Mouse (Mus musculus) ES-Bruce4 (cell line): Measurements from ENCODE around the gene Sec11a. TPM values are rescaled to one million over a fixed set of nuclear protein-coding genes. Genes with fewer than 3 reads are reported as not detected.

Experiments used
- H3K27ac ChIP-seq: 2 replicates; pipeline ENCODE4 v1.5.1; 2012; ENCODE audit warnings: low read length, inconsistent platforms; ENCODE audit not compliant: insufficient read depth
- H3K27me3 ChIP-seq: 2 replicates; pipeline ENCODE4 v1.6.1; 2012; ENCODE audit warnings: mild to moderate bottlenecking, low read length, inconsistent platforms; ENCODE audit not compliant: control insufficient read depth, poor library complexity, insufficient read depth, severe bottlenecking
- H3K36me3 ChIP-seq: 2 replicates; pipeline ENCODE4 v1.6.1; 2012; ENCODE audit warnings: inconsistent platforms, mild to moderate bottlenecking, low read length, moderate library complexity; ENCODE audit not compliant: control insufficient read depth, poor library complexity, insufficient read depth, severe bottlenecking
- H3K4me1 ChIP-seq: one replicate; pipeline ENCODE4 v1.8.1; 2011; ENCODE audit warnings: low read length; ENCODE audit not compliant: control insufficient read depth, insufficient read depth
- H3K4me3 ChIP-seq: 2 replicates; pipeline ENCODE4 v1.5.1; 2011; ENCODE audit warnings: low read depth, mild to moderate bottlenecking, low read length
- H3K9ac ChIP-seq: 2 replicates; pipeline ENCODE4 v1.6.1; 2012; ENCODE audit warnings: low read depth, mild to moderate bottlenecking, inconsistent platforms; ENCODE audit not compliant: poor library complexity, severe bottlenecking
- H3K9me3 ChIP-seq: replicated peaks from 2 replicates; pipeline ENCODE4 v1.6.1; 2012; ENCODE audit warnings: mild to moderate bottlenecking, low read length, inconsistent platforms; ENCODE audit not compliant: control insufficient read depth, poor library complexity, insufficient read depth, severe bottlenecking
- CTCF ChIP-seq: IDR thresholded peaks from one replicate; pipeline ENCODE4 v1.8.1; 2011; ENCODE audit warnings: low read depth, low read length
- EP300 ChIP-seq: IDR thresholded peaks from 2 replicates; pipeline ENCODE4 v1.6.1; 2011; ENCODE audit warnings: low read depth, low read length; ENCODE audit not compliant: insufficient read depth
- POLR2A ChIP-seq: IDR thresholded peaks from one replicate; pipeline ENCODE4 v1.8.1; 2011; ENCODE audit warnings: low read length; ENCODE audit not compliant: insufficient read depth
- polyA plus RNA-seq: library from polyadenylated mRNA; stranded (reverse); fragments of >200 nt; gene quantifications from 2 replicates; pipeline ENCODE4 v1.2.4, GENCODE M21; 2011; ENCODE audit warnings: low read depth; ENCODE audit not compliant: missing spikeins, insufficient read depth, insufficient read length

The Sec11a gene
- polyA plus RNA-seq, 1 experiment = 121 TPM

GRCm38 (mm10) chr7:80863520-80863919, 84.1 kb downstream of the Sec11a start:
- Histone ChIP-seq H3K27ac (no peak overlapping the region; the same call in 1 of the 2 replicates), H3K4me3 (no peak overlapping the region), H3K9me3 (no peaks in the 10 kb centered on the region), H3K36me3 (no peaks in the 10 kb centered on the region), H3K4me1 (peaks cover 3% of the 10 kb centered on the region), H3K9ac (no peak overlapping the region), H3K27me3 (no peaks in the 10 kb centered on the region)
- TF ChIP-seq CTCF (no peak), POLR2A (no peak), EP300 (no peak)

GRCm38 (mm10) chr7:80862475-80862874, 85.1 kb downstream of the Sec11a start:
- no peaks in the 10 kb centered on the region for H3K36me3 ChIP-seq
- no peak overlapping the region for H3K27ac ChIP-seq
- no peaks in the 10 kb centered on the region for H3K9me3 ChIP-seq
- H3K4me3 ChIP-seq = no peak overlapping the region
- H3K9ac ChIP-seq = no peak overlapping the region
- H3K4me1 ChIP-seq = peaks cover 3% of the 10 kb centered on the region
- H3K27me3 ChIP-seq = no peaks in the 10 kb centered on the region
- TF ChIP-seq CTCF (no peak), EP300 (no peak), POLR2A (no peak)

- Histone ChIP-seq H3K4me1 (peaks cover 3% of the 10 kb centered on the region), H3K9me3 (no peaks in the 10 kb centered on the region), H3K4me3 (peak within 1 kb of the TSS; percentile 88), H3K27ac (no peak within 1 kb of the TSS), H3K36me3 (no peaks in the 10 kb centered on the region), H3K9ac (peak within 1 kb of the TSS; percentile 36; the same call in 1 of the 2 replicates), H3K27me3 (no peaks in the 10 kb centered on the region)
- TF ChIP-seq EP300 (no peak), POLR2A (no peak), CTCF (no peak)
These were observed 86.8 kb downstream of the Sec11a start, which contains the start of gene Zscan2 for GRCm38 (mm10) chr7:80860729-80861274. Gene Zscan2 (plus strand): TSS chr7:80860920.

GRCm38 (mm10) chr7:80860227-80860626, 87.4 kb downstream of the Sec11a start:
- no peak overlapping the region for H3K27ac ChIP-seq

GRCm38 (mm10) chr7:80857181-80857580, 90.4 kb downstream of the Sec11a start:
- Histone ChIP-seq H3K9ac (peak overlapping the region; percentile 12; the same call in 1 of the 2 replicates), H3K27ac (0 out of 2 replicates have a peak overlapping the region, but pooled peaks have one; percentile 7), H3K9me3 (no peaks in the 10 kb centered on the region), H3K36me3 (no peaks in the 10 kb centered on the region), H3K4me3 (peak overlapping the region; percentile 50; the same call in 1 of the 2 replicates), H3K4me1 (no peaks in the 10 kb centered on the region), H3K27me3 (no peaks in the 10 kb centered on the region)
- TF ChIP-seq POLR2A (no peak), CTCF (peak; percentile 72), EP300 (no peak)

More at GRCm38 (mm10) chr7:80860227-80860626, 87.4 kb downstream of the Sec11a start:
- no peaks in the 10 kb centered on the region for H3K9me3 ChIP-seq
- no peaks in the 10 kb centered on the region for H3K27me3 ChIP-seq
- H3K4me1 ChIP-seq = peaks cover 3% of the 10 kb centered on the region
- H3K4me3 ChIP-seq = peak overlapping the region; percentile 57
- H3K9ac ChIP-seq = no peak overlapping the region
- TF ChIP-seq CTCF = no peak
- no peak for TF ChIP-seq EP300
- no peak for TF ChIP-seq POLR2A
- no peaks in the 10 kb centered on the region for H3K36me3 ChIP-seq

GRCm38 (mm10) chr7:80855316-80855715, 92.3 kb downstream of the Sec11a start:
- no peaks in the 10 kb centered on the region for H3K4me1 ChIP-seq
- TF ChIP-seq CTCF = no peak
- no peak overlapping the region for H3K9ac ChIP-seq
- no peaks in the 10 kb centered on the region for H3K9me3 ChIP-seq
- H3K27me3 ChIP-seq = no peaks in the 10 kb centered on the region
- no peak overlapping the region for H3K27ac ChIP-seq
- no peaks in the 10 kb centered on the region for H3K36me3 ChIP-seq
- H3K4me3 ChIP-seq = no peak overlapping the region

Other genes with a start within 250 kb of the Sec11a start
- gene Iqgap1, start 121.8 kb downstream of the Sec11a start, polyA plus RNA-seq = 215 and 222 TPM in 2 replicates
- 4.5 and 4.9 TPM in 2 replicates for gene Zscan2, start 86.9 kb downstream of the Sec11a start, polyA plus RNA-seq
- 35.9 and 39.3 TPM in 2 replicates for gene Wdr73, start 46.5 kb downstream of the Sec11a start, polyA plus RNA-seq
- gene Nmb, start 42.7 kb downstream of the Sec11a start, polyA plus RNA-seq = 5.2 and 6.0 TPM in 2 replicates
- gene Zfp592, start 45.9 kb upstream of the Sec11a start, polyA plus RNA-seq = 16.8 and 20.1 TPM in 2 replicates
- 3.1 and 3.2 TPM in 2 replicates for gene Alpk3, start 109.8 kb upstream of the Sec11a start, polyA plus RNA-seq
- gene Slc28a1, start 167.0 kb upstream of the Sec11a start, polyA plus RNA-seq = 4.5 and 4.7 TPM in 2 replicates